Mouse (Mus musculus) bone marrow, adult 2 months (tissue): Measurements from ENCODE around the gene Tle2.

Experiments used
- CTCF ChIP-seq: fragments of 200-500 bp; IDR thresholded peaks from 2 replicates; pipeline ENCODE4 v1.5.1; 2011; ENCODE audit warnings: low read length, control low read depth; ENCODE audit not compliant: control insufficient read depth, insufficient read depth
- POLR2A ChIP-seq: fragments of 200-500 bp; IDR thresholded peaks from 2 replicates; pipeline ENCODE4 v1.6.1; 2011; ENCODE audit warnings: low read depth, mild to moderate bottlenecking, control low read depth, low read length, borderline replicate concordance; ENCODE audit not compliant: control insufficient read depth

- no peak for TF ChIP-seq CTCF
- no peak for TF ChIP-seq POLR2A
These were observed 35.9 kb upstream of the Tle2 start for GRCm38 (mm10) chr10:81538321-81539048.
